Mouse (Mus musculus): ENCODE data around the gene 9930021J03Rik. TPM values are rescaled to one million over a fixed set of nuclear protein-coding genes. Genes with fewer than 3 reads are reported as not detected.

The 9930021J03Rik gene
- polyA plus RNA-seq, 1 experiment = 32.6 TPM

DNA sequence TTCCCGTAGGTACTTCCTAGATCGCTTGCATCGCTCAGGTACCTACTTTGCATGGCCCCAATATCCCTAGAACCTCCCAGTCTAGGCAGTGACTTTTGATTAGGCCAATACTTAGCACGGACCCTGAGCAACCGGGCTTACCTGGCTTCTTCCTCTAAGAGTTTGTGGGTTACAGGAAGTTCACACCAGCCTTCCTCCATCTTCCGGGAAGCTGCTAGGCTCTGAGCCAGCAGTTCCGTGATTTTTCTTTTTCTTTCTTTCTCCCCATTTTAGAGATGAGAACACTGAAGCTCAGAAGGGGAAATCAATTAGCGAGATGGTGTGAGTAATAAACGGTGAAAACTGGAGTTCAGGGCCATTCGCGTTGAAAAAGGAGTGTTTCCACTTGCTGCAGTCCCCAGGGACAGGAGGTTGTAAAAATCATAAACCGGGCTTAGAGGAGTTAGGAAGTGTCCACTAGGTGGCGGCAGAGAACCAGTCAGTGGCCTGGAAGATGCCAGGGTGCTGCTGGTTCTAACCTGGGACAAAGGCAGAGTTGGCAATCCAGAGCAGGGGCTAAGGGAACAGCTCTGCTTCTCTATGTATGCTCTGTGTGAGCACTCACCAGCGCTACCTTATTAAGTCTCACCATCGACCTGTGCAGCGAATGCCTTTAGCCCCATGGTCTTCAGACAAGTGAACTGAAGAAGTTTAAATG is 121.8 kb downstream of the 9930021J03Rik start:
- DNase-seq (ENCODE audit: low read depth) = peak; percentile 89
- TF ChIP-seq POLR2A (IDR thresholded peaks at IDR 0.05; ENCODE audit: borderline replicate concordance, extremely low read depth, insufficient read depth, insufficient read length, poor library complexity, severe bottlenecking) = no peak
- peak; percentile 84 for TF ChIP-seq CTCF (IDR thresholded peaks at IDR 0.05; ENCODE audit: borderline replicate concordance, extremely low read depth, insufficient read depth, insufficient read length)

DNA sequence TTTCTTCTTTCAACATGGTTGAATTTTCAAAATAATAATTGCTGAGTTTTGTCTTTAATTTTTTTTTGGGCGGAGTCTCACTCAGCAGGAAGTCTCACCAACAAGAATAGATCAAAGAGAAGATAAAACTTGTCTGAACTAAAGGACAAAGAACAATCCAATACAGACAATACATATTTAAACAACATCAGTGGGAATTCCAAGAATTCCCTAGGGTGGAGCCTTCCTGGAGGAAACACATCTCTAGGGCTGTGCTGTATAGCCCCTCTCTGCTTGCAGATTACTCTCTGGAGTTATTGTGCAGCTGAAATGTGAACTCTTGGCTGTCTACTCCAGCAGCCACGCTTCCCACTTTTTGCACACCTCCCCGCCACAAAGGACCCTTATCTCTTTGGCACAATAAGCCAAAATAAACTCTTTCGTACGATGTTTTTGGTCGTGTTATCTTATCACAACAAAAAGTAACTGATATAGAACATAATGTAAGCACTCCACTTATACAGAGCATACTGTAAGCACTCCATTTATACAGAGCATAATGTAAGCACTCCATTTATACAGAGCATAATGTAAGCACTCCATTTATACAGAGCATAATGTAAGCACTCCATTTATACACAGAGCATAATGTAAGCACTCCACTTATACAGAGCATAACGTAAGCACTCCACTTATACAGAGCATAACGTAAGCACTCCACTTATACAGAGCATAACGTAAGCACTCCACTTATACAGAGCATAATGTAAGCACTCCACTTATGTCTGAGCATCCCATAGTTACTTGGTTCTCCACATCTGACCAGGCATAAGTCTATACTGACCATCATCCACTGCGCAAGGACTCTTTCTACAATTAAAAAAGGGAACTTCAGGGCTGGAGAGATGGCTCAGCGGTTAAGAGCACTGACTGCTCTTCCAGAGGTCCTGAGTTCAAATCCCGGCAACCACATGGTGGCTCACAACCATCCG is 125.3 kb downstream of the 9930021J03Rik start:
- no peak for TF ChIP-seq POLR2A (IDR thresholded peaks at IDR 0.05; ENCODE audit: borderline replicate concordance, extremely low read depth, insufficient read depth, insufficient read length, poor library complexity, severe bottlenecking)
- TF ChIP-seq CTCF (IDR thresholded peaks at IDR 0.05; ENCODE audit: borderline replicate concordance, extremely low read depth, insufficient read depth, insufficient read length) = no peak
- DNase-seq (ENCODE audit: low read depth) = no peak

DNA sequence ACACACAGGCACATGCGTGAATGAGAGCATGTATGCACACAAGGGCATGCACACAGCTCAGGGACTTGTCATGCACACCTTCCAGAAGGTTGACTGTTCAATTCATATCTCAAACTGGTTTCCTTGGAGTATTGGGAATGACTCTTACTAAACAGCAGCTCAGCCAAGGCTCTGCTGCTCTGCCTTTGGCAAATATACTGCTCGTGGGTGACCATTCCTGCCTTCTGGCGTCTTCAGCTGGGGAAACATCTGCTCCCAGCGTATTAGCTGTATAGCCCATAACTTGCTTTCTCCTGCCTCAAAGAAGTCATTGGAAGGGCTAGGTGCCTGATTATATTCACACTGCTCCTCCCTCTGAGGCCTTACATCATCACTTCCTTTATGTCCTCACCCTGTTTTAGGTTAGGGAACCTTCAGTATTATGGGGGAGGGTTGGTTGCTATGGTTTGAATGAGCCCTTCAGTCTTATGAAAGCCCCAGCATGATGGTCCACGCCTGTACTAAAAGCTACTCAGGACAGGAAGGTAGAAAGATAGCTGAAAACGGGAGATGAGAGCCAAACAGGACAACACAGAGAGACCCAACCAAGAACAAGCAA is 127.5 kb downstream of the 9930021J03Rik start:
- TF ChIP-seq CTCF (IDR thresholded peaks at IDR 0.05; ENCODE audit: borderline replicate concordance, extremely low read depth, insufficient read depth, insufficient read length) (no peak), POLR2A (IDR thresholded peaks at IDR 0.05; ENCODE audit: borderline replicate concordance, extremely low read depth, insufficient read depth, insufficient read length, poor library complexity, severe bottlenecking) (no peak)
- DNase-seq (ENCODE audit: low read depth) = no peak

DNA sequence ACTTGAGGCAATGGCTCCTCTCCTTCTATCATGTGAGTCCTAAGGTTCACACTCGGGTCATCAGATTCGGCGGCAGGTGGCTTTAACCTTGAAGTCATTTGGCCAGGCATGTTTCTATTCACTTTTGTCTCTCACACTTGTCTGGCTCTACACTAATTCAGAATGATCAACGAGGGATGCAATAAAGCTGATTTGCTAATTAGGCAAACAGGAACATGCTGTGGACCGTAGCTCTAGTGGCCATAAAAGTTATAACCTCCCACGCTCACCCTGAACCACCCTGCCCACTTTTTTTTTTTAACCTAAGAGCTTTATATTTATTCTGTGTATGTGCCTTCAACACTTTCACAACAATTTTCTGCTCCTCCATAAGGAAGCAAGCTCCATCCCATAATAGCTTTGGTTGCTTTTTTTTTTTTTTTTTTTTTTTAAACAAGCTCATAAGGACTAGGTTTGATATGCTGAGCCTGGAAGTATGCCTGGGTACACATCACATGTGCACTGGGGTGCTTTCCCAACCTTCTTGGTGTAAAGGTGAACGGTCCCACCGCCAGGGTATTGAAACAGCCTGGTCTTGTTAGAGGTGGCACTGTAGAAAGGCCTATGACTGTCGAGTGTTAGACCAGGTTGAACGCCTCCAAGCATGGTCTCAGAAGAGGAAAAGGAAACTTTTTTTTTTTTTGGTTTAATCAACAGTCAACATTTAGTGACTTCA is 129.2 kb downstream of the 9930021J03Rik start:
- TF ChIP-seq POLR2A (IDR thresholded peaks at IDR 0.05; ENCODE audit: borderline replicate concordance, extremely low read depth, insufficient read depth, insufficient read length, poor library complexity, severe bottlenecking) = no peak
- TF ChIP-seq CTCF (IDR thresholded peaks at IDR 0.05; ENCODE audit: borderline replicate concordance, extremely low read depth, insufficient read depth, insufficient read length) = no peak
- no peak for DNase-seq (ENCODE audit: low read depth)

DNA sequence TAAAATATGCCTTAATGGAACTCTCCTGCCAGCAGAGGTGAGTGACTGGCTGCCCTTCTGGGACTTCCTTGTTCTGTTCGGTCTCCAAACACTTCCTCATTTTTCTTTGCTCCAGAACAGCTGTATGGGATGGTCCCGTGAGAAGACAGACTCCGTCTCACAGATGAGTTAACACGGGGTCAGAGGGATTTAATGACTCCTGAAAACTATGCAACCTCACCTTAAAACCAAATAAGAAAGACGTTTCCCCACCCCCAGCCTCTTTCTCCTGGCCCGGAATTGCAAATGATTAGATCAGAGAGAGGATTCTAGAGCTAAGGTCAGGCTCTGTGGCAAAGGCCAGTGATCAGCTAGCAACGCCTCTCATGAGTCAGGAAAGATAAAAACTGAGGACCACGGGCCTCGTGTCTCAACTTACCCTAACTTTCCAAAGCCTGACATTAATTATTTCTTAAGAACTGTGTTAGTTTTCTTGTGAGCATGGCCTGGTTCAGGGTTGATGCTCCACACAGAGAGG is 130.2 kb downstream of the 9930021J03Rik start:
- TF ChIP-seq CTCF (IDR thresholded peaks at IDR 0.05; ENCODE audit: borderline replicate concordance, extremely low read depth, insufficient read depth, insufficient read length) (no peak), POLR2A (IDR thresholded peaks at IDR 0.05; ENCODE audit: borderline replicate concordance, extremely low read depth, insufficient read depth, insufficient read length, poor library complexity, severe bottlenecking) (no peak)
- no peak for DNase-seq (ENCODE audit: low read depth)

DNA sequence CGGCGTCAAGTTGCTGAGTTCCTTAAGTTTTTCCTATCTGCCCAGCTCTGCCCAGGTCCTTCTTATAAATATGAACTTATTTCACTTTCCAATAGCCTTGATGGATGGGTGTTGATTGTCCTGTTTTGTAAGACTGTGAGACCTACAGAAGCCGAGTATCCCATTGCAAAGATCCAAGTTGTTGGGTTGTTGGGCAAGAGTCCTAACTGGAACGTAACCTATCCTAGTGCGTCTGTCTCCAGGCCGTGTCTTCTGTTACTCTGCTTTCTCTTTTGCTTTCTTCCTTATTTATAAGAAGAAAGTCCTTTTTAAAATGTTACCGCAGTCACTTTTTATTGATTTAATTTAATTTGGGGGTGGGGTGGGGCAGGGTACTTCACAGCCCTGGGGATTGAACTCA is 130.8 kb downstream of the 9930021J03Rik start:
- DNase-seq (ENCODE audit: low read depth) = no peak
- TF ChIP-seq CTCF (IDR thresholded peaks at IDR 0.05; ENCODE audit: borderline replicate concordance, extremely low read depth, insufficient read depth, insufficient read length) = no peak
- no peak for TF ChIP-seq POLR2A (IDR thresholded peaks at IDR 0.05; ENCODE audit: borderline replicate concordance, extremely low read depth, insufficient read depth, insufficient read length, poor library complexity, severe bottlenecking)

DNA sequence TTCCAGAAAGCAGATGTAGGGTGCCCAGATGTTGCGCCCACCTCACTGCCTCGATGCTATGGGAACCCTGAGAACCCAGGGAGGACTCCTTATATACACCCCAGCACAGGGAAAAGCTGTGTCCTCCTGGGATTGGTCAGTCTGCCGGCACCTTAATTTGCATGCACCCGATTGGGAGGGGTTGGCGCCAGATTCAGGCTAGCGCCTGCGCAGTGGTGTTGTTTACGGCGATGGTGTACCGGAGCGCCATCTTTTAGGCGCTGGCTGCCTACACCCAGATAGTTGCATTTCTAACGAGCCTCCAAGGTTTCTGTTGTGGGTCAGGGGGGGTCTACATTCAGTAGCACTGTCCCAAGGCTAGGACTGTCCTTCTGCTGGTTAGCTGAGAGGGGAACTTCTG is 133.1 kb downstream of the 9930021J03Rik start:
- no peak for TF ChIP-seq POLR2A (IDR thresholded peaks at IDR 0.05; ENCODE audit: borderline replicate concordance, extremely low read depth, insufficient read depth, insufficient read length, poor library complexity, severe bottlenecking)
- no peak for TF ChIP-seq CTCF (IDR thresholded peaks at IDR 0.05; ENCODE audit: borderline replicate concordance, extremely low read depth, insufficient read depth, insufficient read length)
- DNase-seq (ENCODE audit: low read depth) = no peak

DNA sequence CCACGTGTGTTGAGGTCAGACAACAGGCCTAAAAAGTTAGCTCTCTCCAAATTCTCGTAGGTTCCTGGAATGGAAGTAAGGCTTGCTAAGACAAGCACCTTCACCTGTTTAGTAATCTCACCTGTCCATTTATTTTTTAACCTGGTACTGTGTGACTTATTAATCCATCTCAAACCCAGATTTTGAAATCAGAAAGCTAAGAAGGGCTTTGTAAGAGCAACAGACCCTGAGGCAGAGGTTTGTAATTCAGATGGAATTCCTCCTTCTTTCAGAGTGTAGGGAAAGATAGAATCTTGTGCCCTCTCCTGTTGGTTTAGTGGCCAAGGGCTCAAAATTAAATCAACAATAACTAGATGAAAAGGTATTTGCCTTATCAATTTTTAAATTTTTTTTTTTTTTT is 134.6 kb downstream of the 9930021J03Rik start:
- DNase-seq (ENCODE audit: low read depth) = no peak
- TF ChIP-seq POLR2A (IDR thresholded peaks at IDR 0.05; ENCODE audit: borderline replicate concordance, extremely low read depth, insufficient read depth, insufficient read length, poor library complexity, severe bottlenecking) (no peak), CTCF (IDR thresholded peaks at IDR 0.05; ENCODE audit: borderline replicate concordance, extremely low read depth, insufficient read depth, insufficient read length) (no peak)

DNA sequence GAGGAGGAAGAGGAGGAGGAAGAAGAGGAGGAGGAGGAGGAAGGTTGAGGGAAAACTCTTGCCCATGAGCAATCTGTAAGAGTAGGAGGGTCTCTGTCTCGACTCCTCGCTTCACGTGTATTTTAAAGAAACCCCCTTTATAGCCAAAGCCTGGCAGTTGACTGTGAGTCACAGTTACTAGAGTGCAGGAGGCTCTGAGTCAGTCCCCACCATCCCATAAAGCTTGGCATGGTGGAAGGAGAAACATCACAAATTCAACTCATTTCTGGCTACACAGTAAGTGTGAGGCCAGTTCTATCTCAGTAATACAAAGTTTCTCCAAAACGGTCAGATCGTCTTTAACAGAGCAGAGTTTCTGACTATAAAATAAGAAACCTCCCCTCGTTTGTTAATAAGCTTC is 135.5 kb downstream of the 9930021J03Rik start:
- no peak for DNase-seq (ENCODE audit: low read depth)
- TF ChIP-seq POLR2A (IDR thresholded peaks at IDR 0.05; ENCODE audit: borderline replicate concordance, extremely low read depth, insufficient read depth, insufficient read length, poor library complexity, severe bottlenecking) = no peak
- TF ChIP-seq CTCF (IDR thresholded peaks at IDR 0.05; ENCODE audit: borderline replicate concordance, extremely low read depth, insufficient read depth, insufficient read length) = no peak

DNA sequence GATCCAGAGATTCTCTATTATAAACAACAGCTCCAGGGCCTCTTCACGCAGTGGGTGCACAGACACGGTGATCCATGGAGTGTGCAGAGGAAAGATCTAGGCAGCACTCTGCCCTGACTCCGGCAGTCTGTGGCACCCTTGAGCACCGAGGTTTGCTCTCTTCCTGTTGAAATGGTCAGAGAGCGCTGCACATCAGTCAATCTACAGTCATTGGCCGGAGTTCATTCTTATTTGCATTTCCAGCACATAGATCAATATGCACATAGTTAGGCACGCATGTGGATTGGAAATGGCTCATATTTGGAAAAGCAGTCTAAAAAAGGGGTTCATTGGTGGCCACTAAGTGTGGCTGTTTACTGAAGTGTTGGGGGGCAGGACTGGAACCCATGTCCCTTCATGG is 137.7 kb downstream of the 9930021J03Rik start:
- no peak for TF ChIP-seq POLR2A (IDR thresholded peaks at IDR 0.05; ENCODE audit: borderline replicate concordance, extremely low read depth, insufficient read depth, insufficient read length, poor library complexity, severe bottlenecking)
- TF ChIP-seq CTCF (IDR thresholded peaks at IDR 0.05; ENCODE audit: borderline replicate concordance, extremely low read depth, insufficient read depth, insufficient read length) = no peak
- DNase-seq (ENCODE audit: low read depth) = no peak
